Mouse (Mus musculus) midbrain, embryonic 15.5 days (tissue): ENCODE measurements around the gene Rab43. TPM values are rescaled to one million over a fixed set of nuclear protein-coding genes. Genes with fewer than 3 reads are reported as not detected.

Experiments
- ATAC-seq: fragments of 200-750 bp; cut with Nextera tagmentation; replicated peaks from 2 replicates; pipeline ENCODE4 v1.8.0; 2017; ENCODE audit warnings: moderate TSS enrichment
- H3K27ac ChIP-seq: fragments of 300-500 bp; sonication (generic); 2 replicates; pipeline ENCODE4 v1.5.1; 2015; ENCODE audit warnings: mild to moderate bottlenecking, inconsistent platforms
- H3K27me3 ChIP-seq: fragments of 300-500 bp; sonication (generic); replicated peaks from 2 replicates; pipeline ENCODE4 v1.6.1; 2015; ENCODE audit warnings: inconsistent platforms
- H3K36me3 ChIP-seq: fragments of 300-500 bp; sonication (generic); replicated peaks from 2 replicates; pipeline ENCODE4 v1.6.1; 2015; ENCODE audit warnings: inconsistent platforms
- H3K4me1 ChIP-seq: fragments of 300-500 bp; sonication (generic); 2 replicates; pipeline ENCODE4 v1.6.1; 2015; ENCODE audit warnings: inconsistent platforms
- H3K4me2 ChIP-seq: fragments of 300-500 bp; sonication (generic); 2 replicates; pipeline ENCODE4 v1.6.1; 2015; ENCODE audit warnings: inconsistent platforms, mild to moderate bottlenecking, moderate library complexity
- H3K4me3 ChIP-seq: fragments of 300-500 bp; sonication (generic); 2 replicates; pipeline ENCODE4 v1.5.1; 2015; ENCODE audit warnings: mild to moderate bottlenecking, inconsistent platforms
- H3K9ac ChIP-seq: fragments of 300-500 bp; sonication (generic); 2 replicates; pipeline ENCODE4 v1.6.1; 2015; ENCODE audit warnings: mild to moderate bottlenecking, inconsistent platforms
- H3K9me3 ChIP-seq: fragments of 300-500 bp; sonication (generic); 2 replicates; pipeline ENCODE4 v1.6.1; 2016; ENCODE audit warnings: inconsistent platforms
- WGBS: fragments of 180-500 bp; shearing (Covaris S2); methylation state at CpG from one replicate; pipeline ENCODE4 v1.1.7; 2015; ENCODE audit warnings: mixed read lengths; 5-methylcytosine and 5-hydroxymethylcytosine counted together
- polyA plus RNA-seq: library from polyadenylated mRNA; unstranded; fragments of >200 nt; fragmentation: Nextera tagmentation; extraction: Ambion mirVana; gene quantifications from 2 replicates; pipeline ENCODE4 v1.2.1, GENCODE M21; 2015

The Rab43 gene
- polyA plus RNA-seq, result 10.2 and 12.6 TPM in 2 replicates

- Histone ChIP-seq H3K27ac (peak within 1 kb of the TSS; percentile 69), H3K4me2 (peak within 1 kb of the TSS; percentile 91), H3K9me3 (no peaks in the 10 kb centered on the region), H3K4me3 (peak within 1 kb of the TSS; percentile 82), H3K27me3 (no peaks in the 10 kb centered on the region), H3K36me3 (peaks cover 8% of the 10 kb centered on the region; the same call in 1 of the 2 replicates), H3K9ac (peak within 1 kb of the TSS; percentile 64), H3K4me1 (peaks cover 21% of the 10 kb centered on the region)
- WGBS, result under 1% methylated on average over 50 of the region's 56 CpGs
- ATAC-seq, result peak; percentile 98
Measured at GRCm38 (mm10) chr6:87811675-87812338, at the start of gene Rab43. Gene Rab43 (minus strand): TSS chr6:87812164.

DNA sequence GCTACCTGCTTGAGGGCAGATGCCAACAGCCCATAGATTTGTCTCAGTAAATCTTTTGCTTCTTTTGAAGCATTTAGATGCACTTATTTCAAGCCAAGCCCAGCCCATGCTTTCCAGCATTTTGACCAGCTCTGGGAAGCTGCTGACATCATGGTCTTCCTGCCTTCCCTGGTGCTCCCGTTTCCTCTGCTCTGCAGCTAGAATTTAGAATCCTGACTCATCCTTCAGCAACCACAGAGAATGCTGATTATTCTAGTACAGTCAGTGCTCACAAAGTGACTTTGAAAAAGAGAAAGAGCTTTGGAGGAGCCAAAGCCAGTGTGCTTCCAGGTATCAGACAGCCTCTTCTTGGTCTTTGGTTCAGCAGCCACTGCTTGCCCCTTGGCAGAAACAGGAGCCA, 45.1 kb upstream of the Rab43 start:
- Histone ChIP-seq H3K36me3 (no peaks in the 10 kb centered on the region), H3K4me2 (no peak overlapping the region), H3K9ac (no peak overlapping the region), H3K4me3 (no peak overlapping the region), H3K27ac (no peak overlapping the region), H3K27me3 (no peaks in the 10 kb centered on the region), H3K9me3 (no peaks in the 10 kb centered on the region), H3K4me1 (no peaks in the 10 kb centered on the region)
- whole genome bisulfite sequencing, result 71% methylated on average over 1 of the region's 1 CpGs
- ATAC-seq, result no peak

DNA sequence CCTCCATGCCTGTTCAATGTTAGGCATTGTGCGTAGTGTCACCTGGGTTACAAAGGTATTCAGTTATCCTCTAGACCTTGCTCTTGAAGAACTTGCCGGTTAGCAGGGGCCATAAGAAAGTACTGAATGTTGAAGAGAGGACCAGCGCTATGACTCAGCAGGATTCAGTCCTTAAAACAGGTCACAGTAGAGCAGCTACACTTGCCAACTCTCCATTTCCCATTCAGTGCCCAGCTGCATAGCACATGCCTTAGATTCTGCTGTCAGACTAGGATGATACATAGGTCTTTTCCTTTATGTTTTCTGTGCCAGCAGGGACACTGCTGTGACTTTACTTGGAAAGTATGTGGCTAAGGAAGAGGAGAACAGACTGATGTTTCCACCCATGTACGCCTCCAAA, 41.5 kb upstream of the Rab43 start:
- no peaks in the 10 kb centered on the region for H3K27me3 ChIP-seq
- no peak overlapping the region for H3K4me3 ChIP-seq
- H3K27ac ChIP-seq, result no peak overlapping the region
- H3K4me1 ChIP-seq, result peaks cover 16% of the 10 kb centered on the region
- no peak overlapping the region for H3K4me2 ChIP-seq
- H3K36me3 ChIP-seq, result no peaks in the 10 kb centered on the region
- no peaks in the 10 kb centered on the region for H3K9me3 ChIP-seq
- ATAC-seq, result no peak
- WGBS, result 81% methylated on average over 4 of the region's 4 CpGs
- no peak overlapping the region for H3K9ac ChIP-seq

- Histone ChIP-seq H3K27me3 (no peaks in the 10 kb centered on the region), H3K27ac (no peak overlapping the region), H3K4me3 (no peak overlapping the region), H3K9me3 (no peaks in the 10 kb centered on the region), H3K9ac (no peak overlapping the region), H3K4me1 (peaks cover 30% of the 10 kb centered on the region), H3K36me3 (no peaks in the 10 kb centered on the region), H3K4me2 (peak overlapping the region; percentile 68; the same call in 1 of the 2 replicates)
- ATAC-seq, result no peak
- WGBS, result 85% methylated on average over 6 of the region's 6 CpGs
Measured at GRCm38 (mm10) chr6:87851871-87852270, 39.9 kb upstream of the Rab43 start.

DNA sequence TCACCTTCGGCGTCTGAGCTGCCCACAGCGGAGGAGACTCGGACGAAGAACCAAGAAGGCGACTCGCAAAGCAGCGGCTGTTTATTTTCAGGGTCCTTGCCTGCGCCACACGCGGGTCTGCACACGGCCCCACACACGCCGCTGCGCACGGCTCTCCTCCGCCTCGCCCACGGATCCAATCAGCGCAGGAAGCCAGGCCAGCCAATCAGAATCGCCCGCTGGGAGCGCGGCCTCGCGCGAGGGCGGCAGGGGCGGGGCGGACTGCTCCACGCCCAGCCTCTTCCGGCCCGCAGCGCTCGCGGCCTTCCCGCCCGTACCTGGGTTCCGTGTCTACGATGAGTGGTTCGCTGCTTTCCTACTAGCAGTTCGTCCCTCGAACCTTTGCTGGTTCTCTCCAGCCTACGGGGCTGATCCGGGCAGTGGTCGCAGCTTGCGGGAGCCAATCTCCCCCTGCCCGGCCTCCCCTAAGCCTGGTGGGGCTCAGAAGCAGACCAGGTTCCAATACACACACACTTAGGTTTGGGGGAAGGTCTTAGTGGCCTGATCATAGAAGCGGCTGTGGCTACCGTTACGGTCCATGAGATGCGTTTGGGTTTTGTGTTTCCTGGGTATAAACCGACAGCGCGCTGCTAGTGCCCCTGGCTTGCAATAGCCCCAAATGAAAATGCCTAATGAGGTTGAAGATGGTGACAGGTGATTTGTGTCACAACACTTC, 39.1 kb upstream of the Rab43 start, which contains the start of gene Cnbp:
Gene Cnbp, minus strand, starts transcription at position 207 of the 715 bp plus-strand sequence.
- no peaks in the 10 kb centered on the region for H3K36me3 ChIP-seq
- peak within 1 kb of the TSS; percentile 68 for H3K4me2 ChIP-seq
- ATAC-seq, result peak; percentile 98
- peak within 1 kb of the TSS; percentile 86 for H3K4me3 ChIP-seq
- peak within 1 kb of the TSS; percentile 90 for H3K27ac ChIP-seq
- H3K4me1 ChIP-seq, result peaks cover 32% of the 10 kb centered on the region
- no peaks in the 10 kb centered on the region for H3K27me3 ChIP-seq
- H3K9me3 ChIP-seq, result no peaks in the 10 kb centered on the region
- under 1% methylated on average over 55 of the region's 55 CpGs for WGBS
- H3K9ac ChIP-seq, result peak within 1 kb of the TSS; percentile 92

- Histone ChIP-seq H3K9me3 (no peaks in the 10 kb centered on the region), H3K36me3 (peaks cover 3% of the 10 kb centered on the region), H3K9ac (peak overlapping the region; percentile 92), H3K4me3 (peak overlapping the region; percentile 86), H3K27ac (peak overlapping the region; percentile 88), H3K4me2 (peak overlapping the region; percentile 68), H3K4me1 (peaks cover 32% of the 10 kb centered on the region), H3K27me3 (no peaks in the 10 kb centered on the region)
- ATAC-seq, result peak; percentile 84
- WGBS, result under 1% methylated on average over 72 of the region's 73 CpGs
Measured at GRCm38 (mm10) chr6:87850155-87850899, 38.4 kb upstream of the Rab43 start.

DNA sequence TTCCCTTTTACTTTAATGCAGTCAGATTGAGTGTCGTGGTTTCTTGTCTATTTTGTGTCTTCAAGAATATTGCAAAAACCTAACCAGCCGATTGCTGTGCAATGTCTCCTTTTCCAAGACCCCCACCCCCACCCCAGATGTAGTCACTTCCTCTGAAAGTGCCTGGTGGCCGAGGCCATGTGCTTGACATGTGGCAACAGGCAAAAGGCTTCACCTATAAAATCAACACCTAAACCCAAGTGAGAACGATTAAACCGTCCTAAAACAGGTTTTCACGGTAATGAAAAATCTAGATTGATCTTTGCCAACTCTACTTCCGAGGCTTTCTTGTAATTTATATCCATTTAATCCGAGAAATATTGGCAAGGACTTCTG, 37.8 kb upstream of the Rab43 start:
- Histone ChIP-seq H3K36me3 (peaks cover 8% of the 10 kb centered on the region), H3K27me3 (no peaks in the 10 kb centered on the region), H3K27ac (peak overlapping the region; percentile 88; the same call in 1 of the 2 replicates), H3K4me1 (peaks cover 32% of the 10 kb centered on the region), H3K9ac (peak overlapping the region; percentile 92), H3K4me2 (peak overlapping the region; percentile 68), H3K4me3 (peak overlapping the region; percentile 86), H3K9me3 (no peaks in the 10 kb centered on the region)
- ATAC-seq, result no peak
- under 1% methylated on average over 8 of the region's 8 CpGs for WGBS

DNA sequence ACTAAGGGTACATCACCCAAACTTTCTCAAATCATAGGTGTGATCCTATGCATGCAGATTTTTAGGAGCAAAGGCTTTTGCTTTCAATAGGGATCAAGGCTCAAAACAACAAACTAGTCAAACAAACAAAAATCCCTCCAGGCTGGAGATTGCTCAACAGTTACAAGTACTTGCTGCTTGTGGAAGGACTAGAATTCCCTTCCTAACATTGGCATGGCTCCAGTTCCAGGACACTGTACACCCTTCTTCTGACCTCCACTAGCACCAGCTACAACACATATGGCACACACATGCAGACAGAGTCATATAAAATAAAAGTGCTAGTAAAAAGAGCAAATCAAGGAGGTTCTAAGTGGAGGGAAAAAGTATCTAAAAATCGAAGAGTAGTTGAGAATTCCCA, 34.8 kb upstream of the Rab43 start:
- Histone ChIP-seq H3K4me3 (no peak overlapping the region), H3K4me2 (no peak overlapping the region), H3K27ac (no peak overlapping the region), H3K9ac (no peak overlapping the region), H3K27me3 (no peaks in the 10 kb centered on the region), H3K36me3 (peaks cover 28% of the 10 kb centered on the region), H3K4me1 (peaks cover 32% of the 10 kb centered on the region), H3K9me3 (no peaks in the 10 kb centered on the region)
- 90% methylated on average over 1 of the region's 1 CpGs for WGBS
- ATAC-seq, result no peak

- ATAC-seq, result no peak
- no peaks in the 10 kb centered on the region for H3K9me3 ChIP-seq
- 93% methylated on average over 13 of the region's 13 CpGs for WGBS
- no peak overlapping the region for H3K9ac ChIP-seq
- H3K27ac ChIP-seq, result no peak overlapping the region
- no peaks in the 10 kb centered on the region for H3K27me3 ChIP-seq
- H3K4me1 ChIP-seq, result peaks cover 29% of the 10 kb centered on the region
- no peak overlapping the region for H3K4me3 ChIP-seq
- H3K36me3 ChIP-seq, result peaks cover 28% of the 10 kb centered on the region
- H3K4me2 ChIP-seq, result no peak overlapping the region
Measured at GRCm38 (mm10) chr6:87845031-87845695, 33.2 kb upstream of the Rab43 start.

DNA sequence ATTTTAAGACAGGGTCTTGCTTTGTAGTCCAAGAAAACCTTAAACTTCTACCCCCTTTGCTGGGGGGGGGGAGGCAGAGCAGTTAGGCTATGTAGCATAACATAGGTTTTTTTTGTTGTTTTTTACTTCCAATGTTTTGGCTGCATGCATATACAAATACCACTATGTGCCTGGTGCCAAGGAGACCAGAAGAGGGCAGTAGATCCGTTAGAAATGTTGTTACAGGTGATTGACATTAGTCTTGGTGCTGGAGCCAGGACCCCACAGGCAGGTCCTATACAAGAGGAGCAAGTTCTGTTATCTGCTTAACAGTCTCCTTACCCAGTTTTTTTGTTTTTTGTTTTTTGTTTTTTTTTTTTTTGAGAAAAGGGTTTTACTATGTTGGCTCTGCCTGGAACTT, 30.3 kb upstream of the Rab43 start:
- H3K4me2 ChIP-seq, result no peak overlapping the region
- ATAC-seq, result no peak
- H3K4me3 ChIP-seq, result no peak overlapping the region
- no peaks in the 10 kb centered on the region for H3K27me3 ChIP-seq
- no peaks in the 10 kb centered on the region for H3K9me3 ChIP-seq
- no peak overlapping the region for H3K27ac ChIP-seq
- no peak overlapping the region for H3K9ac ChIP-seq
- H3K36me3 ChIP-seq, result peaks cover 28% of the 10 kb centered on the region
- H3K4me1 ChIP-seq, result peaks cover 19% of the 10 kb centered on the region
- 18% methylated on average over 1 of the region's 1 CpGs for WGBS

DNA sequence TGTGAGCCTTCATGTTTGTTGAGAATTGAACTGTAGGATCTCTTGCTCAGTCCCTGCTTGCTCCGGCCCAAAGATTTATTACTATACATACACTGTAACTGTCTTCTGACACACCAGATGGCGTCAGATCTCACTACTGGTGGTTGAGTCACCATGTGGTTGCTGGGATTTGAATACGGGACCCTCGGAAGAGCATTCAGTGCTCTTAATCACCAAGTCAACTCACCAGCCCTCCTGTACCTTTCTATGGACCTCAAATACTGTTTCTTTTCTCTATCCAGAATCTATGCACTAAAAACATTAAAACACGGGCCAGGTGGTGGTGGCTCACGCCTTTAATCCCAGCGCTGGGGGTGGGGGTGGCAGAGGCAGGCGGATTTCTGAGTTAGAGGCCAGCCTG, 29.7 kb upstream of the Rab43 start:
- H3K9ac ChIP-seq, result no peak overlapping the region
- H3K4me3 ChIP-seq, result no peak overlapping the region
- H3K4me2 ChIP-seq, result no peak overlapping the region
- no peak overlapping the region for H3K27ac ChIP-seq
- no peaks in the 10 kb centered on the region for H3K9me3 ChIP-seq
- no peaks in the 10 kb centered on the region for H3K27me3 ChIP-seq
- 79% methylated on average over 8 of the region's 8 CpGs for WGBS
- peaks cover 28% of the 10 kb centered on the region for H3K36me3 ChIP-seq
- no peak for ATAC-seq
- peaks cover 19% of the 10 kb centered on the region for H3K4me1 ChIP-seq
